Mouse (Mus musculus) MEL (cell line): ENCODE measurements around the gene Metrn. TPM values are rescaled to one million over a fixed set of nuclear protein-coding genes. Genes with fewer than 3 reads are reported as not detected.

Source experiments
- DNase-seq: peaks from one replicate; pipeline ENCODE4 v3.0.0; 2011; ENCODE audit warnings: low read depth, low spot score
- H3K27ac ChIP-seq: 2 replicates; pipeline ENCODE4 v1.5.1; 2012; ENCODE audit warnings: low read depth, mild to moderate bottlenecking, control low read depth, low read length, moderate library complexity; ENCODE audit not compliant: control insufficient read depth
- H3K27me3 ChIP-seq, 2 experiments: fragments of 150-350 bp in 1 of 2; sonication (generic) in 1 of 2; 2 replicates each; pipeline ENCODE4 v1.6.1; 2012; ENCODE audit warnings: low read length in 2 of 2, mild to moderate bottlenecking in 2 of 2, improper control_type of control experiment in 1 of 2, moderate library complexity in 1 of 2; ENCODE audit not compliant: insufficient read depth in 2 of 2, control insufficient read depth in 1 of 2
- H3K36me3 ChIP-seq, 2 experiments: 2 replicates each; pipeline ENCODE4 v1.6.1; 2012 to 2014; ENCODE audit warnings: low read length in 2 of 2, improper control_type of control experiment in 1 of 2, inconsistent platforms in 1 of 2, mild to moderate bottlenecking in 1 of 2; ENCODE audit not compliant: insufficient read depth in 2 of 2, control insufficient read depth in 1 of 2
- H3K4me1 ChIP-seq, 2 experiments: fragments of 150-350 bp in 1 of 2; sonication (generic) in 1 of 2; 2 replicates each; pipeline ENCODE4 v1.6.1; 2012; ENCODE audit warnings: low read length in 2 of 2, improper control_type of control experiment in 1 of 2, mild to moderate bottlenecking in 1 of 2; ENCODE audit not compliant: insufficient read depth in 2 of 2, control insufficient read depth in 1 of 2
- H3K4me3 ChIP-seq, 2 experiments: fragments of 150-350 bp in 1 of 2; sonication (generic) in 1 of 2; 2 replicates each; pipeline ENCODE4 v1.5.1; 2012; ENCODE audit warnings: low read depth in 2 of 2, low read length in 2 of 2, mild to moderate bottlenecking in 2 of 2, moderate library complexity in 2 of 2, control low read depth in 1 of 2, improper control_type of control experiment in 1 of 2; ENCODE audit not compliant: control insufficient read depth in 1 of 2, insufficient read depth in 1 of 2
- H3K79me2 ChIP-seq: 2 replicates; pipeline ENCODE4 v1.6.1; 2012; ENCODE audit warnings: mild to moderate bottlenecking, low read length, moderate library complexity; ENCODE audit not compliant: control insufficient read depth, poor library complexity, insufficient read depth
- H3K9ac ChIP-seq: 2 replicates; pipeline ENCODE4 v1.6.1; 2012; ENCODE audit warnings: low read depth, mild to moderate bottlenecking, control low read depth, low read length, moderate library complexity; ENCODE audit not compliant: control insufficient read depth, poor library complexity, severe bottlenecking
- H3K9me3 ChIP-seq: fragments of 150-350 bp; sonication (generic); replicated peaks from 2 replicates; pipeline ENCODE4 v1.6.1; 2012; ENCODE audit warnings: mild to moderate bottlenecking, low read length, improper control_type of control experiment, moderate library complexity; ENCODE audit not compliant: insufficient read depth
- E2F4 ChIP-seq: IDR thresholded peaks from 2 replicates; pipeline ENCODE4 v1.6.1; 2011; ENCODE audit warnings: low read depth, low read length, improper control_type of control experiment, borderline replicate concordance
- GATA1 ChIP-seq: IDR thresholded peaks from 2 replicates; pipeline ENCODE4 v1.6.1; 2011; ENCODE audit warnings: low read depth, low read length, improper control_type of control experiment
- MYB ChIP-seq: IDR thresholded peaks from 2 replicates; pipeline ENCODE4 v1.6.1; 2011; ENCODE audit warnings: mild to moderate bottlenecking, low read depth, low read length, improper control_type of control experiment
- MYC ChIP-seq: IDR thresholded peaks from 2 replicates; pipeline ENCODE4 v1.6.1; 2011; ENCODE audit warnings: low read depth, mild to moderate bottlenecking, low read length, improper control_type of control experiment, moderate library complexity
- POLR2A ChIP-seq, 2 experiments: IDR thresholded peaks; 2 replicates each; pipeline ENCODE4 v1.6.1; 2011 to 2012; ENCODE audit warnings: low read length in 2 of 2, mild to moderate bottlenecking in 2 of 2, control low read depth in 1 of 2, improper control_type of control experiment in 1 of 2, low read depth in 1 of 2, moderate library complexity in 1 of 2; ENCODE audit not compliant: control insufficient read depth in 1 of 2, insufficient read depth in 1 of 2, poor library complexity in 1 of 2
- POLR2AphosphoS5 ChIP-seq: IDR thresholded peaks from 2 replicates; pipeline ENCODE4 v1.6.1; 2012; ENCODE audit warnings: low read depth, borderline replicate concordance, mild to moderate bottlenecking, inconsistent platforms, low read length, moderate library complexity, mixed read lengths
- RAD21 ChIP-seq: IDR thresholded peaks from 2 replicates; pipeline ENCODE4 v1.6.1; 2011; ENCODE audit warnings: mild to moderate bottlenecking, low read depth, low read length, improper control_type of control experiment
- SMC3 ChIP-seq: IDR thresholded peaks from 2 replicates; pipeline ENCODE4 v1.6.1; 2011; ENCODE audit warnings: low read depth, low read length, improper control_type of control experiment
- TAL1 ChIP-seq: IDR thresholded peaks from 2 replicates; pipeline ENCODE4 v1.6.1; 2012; ENCODE audit warnings: mild to moderate bottlenecking, inconsistent platforms, low read length, moderate library complexity, mixed read lengths
- TBP ChIP-seq: IDR thresholded peaks from 2 replicates; pipeline ENCODE4 v1.8.0; 2011; ENCODE audit warnings: low read depth, low read length, improper control_type of control experiment
- USF1 ChIP-seq: IDR thresholded peaks from 2 replicates; pipeline ENCODE4 v1.6.1; 2014; ENCODE audit warnings: low read depth, mild to moderate bottlenecking, inconsistent platforms, low read length, improper control_type of control experiment, moderate library complexity
- ZC3H11A ChIP-seq: IDR thresholded peaks from 2 replicates; pipeline ENCODE4 v1.6.1; 2012; ENCODE audit warnings: low read depth, mild to moderate bottlenecking, inconsistent platforms, low read length, improper control_type of control experiment
- ZKSCAN1 ChIP-seq: IDR thresholded peaks from 2 replicates; pipeline ENCODE4 v1.6.1; 2012; ENCODE audit warnings: low read depth, mild to moderate bottlenecking, inconsistent platforms, low read length, improper control_type of control experiment, moderate library complexity
- polyA plus RNA-seq, 2 experiments: library from polyadenylated mRNA; stranded (reverse) in 1 of 2; unstranded in 1 of 2; fragments of >175 nt in 1 of 2; fragments of >200 nt in 1 of 2; gene quantifications; 2 replicates each; pipeline versions ENCODE4 v1.2.1 to v1.2.4; 2012; ENCODE audit warnings: low replicate concordance in 2 of 2, low read depth in 1 of 2; ENCODE audit not compliant: insufficient read length in 2 of 2, insufficient read depth in 1 of 2, missing spikeins in 1 of 2
- total RNA-seq: library from RNA; depleted of rRNA; stranded (reverse); fragments of 300-350 nt; gene quantifications from 2 replicates; pipeline ENCODE4 v1.2.3, GENCODE M21; 2012

The Metrn gene
- total and polyA plus RNA-seq, 3 experiments: 95.7 to 116 TPM; not detected in 1

DNA sequence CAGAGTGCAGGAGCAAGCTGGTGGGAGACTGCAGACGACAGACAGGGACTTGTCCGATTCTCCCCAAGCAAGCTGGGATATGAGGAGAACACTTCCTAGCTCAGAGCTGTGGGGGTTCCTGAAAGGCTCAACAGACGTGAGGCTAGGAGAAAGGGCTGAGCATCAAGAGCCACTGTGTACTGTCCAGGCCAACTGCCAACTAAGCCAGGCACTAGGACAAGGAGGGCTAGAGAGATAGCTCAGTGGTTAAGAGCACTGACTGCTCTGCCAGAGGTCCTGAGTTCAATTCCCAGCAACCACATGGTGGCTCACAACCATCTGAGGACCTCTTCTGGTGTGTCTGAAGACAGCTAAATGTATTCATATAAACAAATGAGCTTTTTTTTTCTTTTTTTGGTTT is 45.6 kb upstream of the Metrn start:
- Histone ChIP-seq H3K27me3 (no peaks in the 10 kb centered on the region), H3K36me3 (peaks cover 0 to 3% of the 10 kb centered on the region in 2 experiments; a peak in 2 of 4 replicates), H3K79me2 (peaks cover 11% of the 10 kb centered on the region), H3K9ac (no peak overlapping the region), H3K4me1 (peaks cover 3 to 15% of the 10 kb centered on the region in 2 experiments; a peak in 3 of 4 replicates), H3K9me3 (no peaks in the 10 kb centered on the region), H3K27ac (no peak overlapping the region), H3K4me3 (no peak overlapping the region)
- DNase-seq: peak; percentile 40
- TF ChIP-seq TBP: peak; percentile 98
- no peak for TF ChIP-seq ZKSCAN1
- no peak for TF ChIP-seq USF1
- no peak for TF ChIP-seq POLR2A (IDR thresholded peaks at IDR 0.05; ENCODE audit: control insufficient read depth in 1 of 2, insufficient read depth in 1 of 2, low read depth in 1 of 2, low read length in 2 of 2, poor library complexity in 1 of 2)
- no peak for TF ChIP-seq MYC
- no peak for TF ChIP-seq E2F4
- 0 out of 2 replicates have a peak, but pooled peaks have one; percentile 21 for TF ChIP-seq TAL1

DNA sequence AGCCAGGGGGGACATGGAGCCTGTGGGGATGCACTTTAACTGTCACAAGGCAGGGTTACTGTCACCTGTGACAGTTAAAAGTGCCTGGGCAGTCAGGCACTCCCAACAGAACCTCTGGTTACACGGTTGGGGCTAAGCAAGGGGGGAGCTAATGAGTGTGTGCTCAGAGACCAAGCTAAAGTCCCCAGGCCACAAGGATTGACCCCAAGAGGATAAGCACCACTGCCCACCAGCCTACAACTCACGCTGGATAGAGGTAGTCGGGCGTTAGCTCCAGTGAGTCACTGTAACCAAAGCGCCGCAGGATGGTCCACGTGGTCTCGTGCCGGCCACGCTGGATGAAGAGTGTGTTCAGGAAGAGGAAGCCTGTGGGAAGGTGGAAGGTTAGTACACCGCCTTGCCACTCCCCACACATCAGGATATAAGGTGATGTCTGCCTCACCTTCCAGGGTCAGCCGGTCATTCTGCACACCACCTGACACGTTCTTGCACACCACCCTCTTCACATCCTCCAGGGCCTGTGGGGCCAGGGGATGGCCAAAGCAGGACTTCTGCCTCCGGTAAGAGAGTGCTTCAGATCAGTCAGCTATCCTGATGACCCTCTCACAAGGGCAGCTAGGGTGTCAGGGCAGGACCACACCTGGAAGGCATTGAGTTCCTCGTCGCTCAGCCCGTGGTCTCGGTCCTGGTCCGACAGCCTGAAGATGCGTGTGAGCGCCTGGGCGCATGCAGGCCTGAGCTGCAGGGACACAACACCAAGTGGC is 44.4 kb upstream of the Metrn start, which contains the start of gene Gm20683:
Gm20683 (minus strand) TSS at position 647 of the 764 bp plus-strand sequence.
- H3K79me2 ChIP-seq: peaks cover 11% of the 10 kb centered on the region
- 0 out of 2 replicates have a peak, but pooled peaks have one; percentile 54 for TF ChIP-seq POLR2AphosphoS5
- no peak for TF ChIP-seq RAD21
- H3K27ac ChIP-seq: no peak within 1 kb of the TSS
- no peaks in the 10 kb centered on the region for H3K27me3 ChIP-seq
- DNase-seq: no peak
- no peaks in the 10 kb centered on the region for H3K9me3 ChIP-seq
- no peak within 1 kb of the TSS for H3K9ac ChIP-seq
- H3K4me1 ChIP-seq: peaks cover 3 to 15% of the 10 kb centered on the region in 2 experiments; a peak in 3 of 4 replicates
- H3K36me3 ChIP-seq: peaks cover 0 to 3% of the 10 kb centered on the region in 2 experiments; a peak in 2 of 4 replicates
- no peak within 1 kb of the TSS for H3K4me3 ChIP-seq

DNA sequence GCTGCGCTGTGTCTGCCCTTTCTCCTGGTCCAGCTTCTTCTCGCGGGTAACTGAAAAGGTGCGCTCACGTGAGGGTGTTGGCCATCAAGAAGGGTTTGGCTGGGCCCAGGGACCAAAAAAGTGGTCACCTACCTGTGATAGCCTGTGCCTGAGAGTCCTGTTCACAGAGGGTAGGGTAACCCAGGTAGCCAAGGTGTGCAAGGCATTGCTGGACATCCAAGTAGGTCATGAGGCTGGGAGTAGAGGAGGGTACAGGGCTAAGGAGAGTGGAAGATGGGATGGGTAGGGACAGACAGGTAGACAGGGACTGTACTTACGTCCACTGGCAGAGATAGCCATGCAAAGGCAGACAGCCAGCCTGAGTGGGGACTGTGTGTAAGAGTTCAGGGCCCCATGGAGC is 43.6 kb upstream of the Metrn start:
- peaks cover 0 to 3% of the 10 kb centered on the region in 2 experiments; a peak in 2 of 4 replicates for H3K36me3 ChIP-seq
- H3K4me3 ChIP-seq: no peak overlapping the region
- no peaks in the 10 kb centered on the region for H3K9me3 ChIP-seq
- H3K27ac ChIP-seq: no peak overlapping the region
- DNase-seq: no peak
- TF ChIP-seq RAD21: no peak
- no peak for TF ChIP-seq ZC3H11A
- no peak for TF ChIP-seq MYB
- TF ChIP-seq GATA1: no peak
- TF ChIP-seq SMC3: no peak
- peaks cover 11% of the 10 kb centered on the region for H3K79me2 ChIP-seq
- no peak overlapping the region for H3K9ac ChIP-seq
- H3K27me3 ChIP-seq: no peaks in the 10 kb centered on the region
- peaks cover 3 to 15% of the 10 kb centered on the region in 2 experiments; a peak in 3 of 4 replicates for H3K4me1 ChIP-seq
